Mouse (Mus musculus): Measurements from ENCODE around the gene Tmem164.

- no peak for TF ChIP-seq CTCF (IDR thresholded peaks at IDR 0.05; ENCODE audit: control insufficient read depth, insufficient read depth, low read length)
- no peak for TF ChIP-seq POLR2A (IDR thresholded peaks at IDR 0.05; ENCODE audit: borderline replicate concordance, control insufficient read depth, low read depth, low read length)
Measured at GRCm38 (mm10) chrX:142696789-142697188, 15.6 kb downstream of the Tmem164 start.

All from bone marrow, adult 2 months (tissue).